Mouse (Mus musculus): ENCODE results near the gene Negr1.
A peak's percentile ranks its signal among the peaks of the same experiment; 100 is the strongest.

Gene Negr1

DNA sequence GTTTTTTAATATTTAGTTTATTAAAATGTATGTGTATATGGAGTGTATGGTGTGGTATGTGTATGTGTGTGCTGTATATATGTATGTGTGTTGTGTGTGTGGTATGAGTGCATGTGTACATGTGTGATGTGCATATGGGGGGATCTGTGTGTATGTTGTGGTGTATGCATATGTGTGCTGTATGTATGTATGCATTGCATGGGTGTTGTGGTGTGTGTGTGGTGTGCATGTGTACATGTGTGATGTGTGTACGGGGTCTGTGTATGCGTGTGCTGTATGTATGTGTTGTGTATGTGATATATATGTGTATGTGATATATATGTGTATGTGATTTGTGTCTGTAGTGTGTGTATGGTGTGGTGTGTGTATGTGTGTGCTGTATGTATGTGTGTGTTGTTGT lies 640.1 kb downstream of the Negr1 start:
- no peak for DNase-seq (ENCODE audit: inconsistent age in 2 of 2, low spot score in 1 of 2)

DNA sequence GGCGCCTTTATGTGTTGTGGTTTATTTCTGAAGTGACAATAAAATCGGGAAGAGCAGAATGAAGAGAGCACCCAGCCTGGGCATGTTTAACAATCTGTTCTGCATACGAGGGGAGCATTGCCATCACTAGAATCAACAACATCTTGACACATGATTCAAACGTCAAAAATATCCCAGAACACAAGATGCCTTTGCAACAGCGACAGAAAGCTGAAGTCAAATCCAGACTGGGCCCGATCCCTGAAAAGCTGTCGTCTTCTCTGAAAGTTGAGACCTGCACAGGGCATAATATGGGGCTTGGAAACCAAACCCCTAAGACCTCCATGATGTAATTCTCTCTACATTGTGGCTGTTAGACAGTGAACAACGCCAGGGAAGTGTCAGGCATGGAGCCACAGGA lies 642.0 kb downstream of the Negr1 start:
- no peak for DNase-seq (ENCODE audit: inconsistent age in 2 of 2, low spot score in 1 of 2)

DNA sequence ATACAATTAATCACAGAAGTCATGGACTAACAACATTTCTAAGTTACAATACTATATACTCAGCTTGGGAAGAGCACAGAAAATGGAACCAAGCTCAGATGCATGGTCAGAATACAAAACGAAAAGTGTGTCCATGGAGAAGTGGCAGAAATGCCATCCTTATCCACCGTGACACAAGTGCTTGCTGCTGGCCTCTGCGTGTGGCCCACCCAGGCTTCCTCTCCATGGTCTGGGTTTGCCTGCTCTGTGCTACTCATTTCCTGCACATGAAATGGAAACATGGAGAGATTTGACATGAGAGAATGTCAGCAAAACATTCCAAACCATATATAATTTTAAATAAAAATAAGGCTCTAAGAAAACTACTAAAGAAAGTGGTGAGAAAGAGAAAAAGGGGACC lies 645.2 kb downstream of the Negr1 start:
- DNase-seq (ENCODE audit: inconsistent age in 2 of 2, low spot score in 1 of 2), result no peak

DNA sequence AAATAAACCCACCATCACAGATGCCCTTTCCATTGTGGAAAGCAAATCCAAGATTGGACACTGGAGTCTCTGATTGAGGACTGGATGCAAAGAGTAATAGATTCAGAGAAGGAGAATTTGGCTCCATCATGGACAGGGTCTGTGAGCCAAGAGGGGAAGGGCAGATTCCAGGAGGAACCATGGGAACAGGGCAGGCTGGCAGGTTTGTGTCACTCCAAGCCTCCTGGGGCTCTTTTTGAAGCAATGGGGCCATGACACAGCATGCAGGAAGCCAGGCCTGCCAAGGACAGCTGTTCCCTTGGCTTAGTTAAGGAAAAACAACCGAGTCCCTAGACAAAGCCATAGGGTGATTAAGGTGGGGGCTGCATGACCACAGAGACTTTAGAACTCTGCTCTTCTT lies 647.4 kb downstream of the Negr1 start:
- DNase-seq (ENCODE audit: inconsistent age in 2 of 2, low spot score in 1 of 2), result peak in 1 of 2 experiments; percentile 25

DNA sequence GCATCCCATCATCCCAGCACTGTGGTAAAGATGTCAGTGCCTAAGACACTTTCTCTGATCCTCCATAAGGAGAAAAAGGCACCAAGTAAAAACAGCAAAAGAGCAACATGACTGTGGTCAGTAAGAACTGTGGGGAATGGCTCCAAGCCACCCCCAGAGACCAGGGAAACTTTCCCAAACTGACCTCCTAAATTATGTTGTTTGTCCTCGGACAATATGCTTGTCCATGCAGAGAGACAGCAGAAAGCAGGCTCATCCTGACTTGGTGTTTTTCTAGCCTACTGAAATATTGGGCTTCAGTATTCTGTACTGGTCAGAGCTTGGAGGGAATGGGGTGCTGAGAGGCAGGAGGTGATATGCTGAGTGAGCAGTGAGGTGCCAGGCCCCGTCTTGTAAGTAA lies 647.8 kb downstream of the Negr1 start:
- no peak for DNase-seq (ENCODE audit: inconsistent age in 2 of 2, low spot score in 1 of 2)

DNA sequence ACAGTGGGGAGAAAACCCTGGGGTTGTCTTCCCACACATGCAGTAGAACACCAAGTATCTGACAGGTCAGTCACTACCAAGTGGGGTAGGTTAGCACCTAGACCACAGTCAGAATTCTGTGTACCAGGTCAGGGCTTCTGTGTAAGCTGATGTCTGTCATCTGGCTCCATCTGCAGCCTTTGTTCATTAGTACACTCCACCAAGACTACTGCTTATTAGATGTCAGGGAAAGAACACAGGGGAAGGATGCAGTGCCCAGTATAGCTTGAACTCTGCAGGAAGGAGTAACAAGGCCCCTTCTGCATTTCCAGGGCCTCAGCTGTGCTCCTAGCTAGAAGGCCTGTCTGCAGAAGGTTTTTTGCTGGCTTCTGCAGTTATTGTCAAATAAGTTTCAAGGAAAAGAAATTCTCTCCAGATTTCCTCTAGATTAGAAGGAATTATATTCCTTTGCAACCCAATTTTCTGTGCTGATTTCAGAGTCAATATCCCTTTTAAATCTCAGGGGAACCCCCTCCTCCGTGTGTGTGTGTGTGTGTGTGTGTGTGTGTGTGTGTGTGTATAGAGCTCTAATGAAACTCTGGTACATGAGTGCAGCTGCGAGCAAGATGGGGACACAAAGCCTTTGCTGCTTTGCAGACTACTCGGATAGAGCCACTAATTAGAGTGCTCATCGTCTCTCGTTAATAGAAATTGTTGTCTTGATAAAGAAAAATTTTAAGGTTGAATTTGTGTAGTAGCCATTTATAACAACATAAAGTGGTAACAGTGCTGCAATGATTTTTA lies 654.5 kb downstream of the Negr1 start:
- no peak for DNase-seq (ENCODE audit: inconsistent age in 2 of 2, low spot score in 1 of 2)

DNA sequence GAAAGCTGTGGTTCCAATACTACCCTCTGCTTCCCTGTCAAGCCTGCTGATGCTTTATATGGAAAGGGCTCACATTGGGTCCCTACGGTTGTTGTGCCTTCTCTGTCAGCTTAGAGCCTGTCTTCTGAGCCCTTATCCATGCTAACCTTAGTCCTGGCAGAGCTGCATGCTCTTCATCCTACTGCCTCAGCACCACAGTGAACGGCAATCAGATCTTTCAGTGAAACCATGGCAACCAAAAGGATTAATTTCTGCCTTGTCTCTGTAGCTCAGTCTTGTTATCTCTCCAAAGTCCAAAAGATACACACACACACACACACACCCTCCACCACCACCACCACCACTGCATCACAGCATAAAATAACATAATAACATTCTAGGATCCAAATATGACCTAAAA lies 656.2 kb downstream of the Negr1 start:
- DNase-seq (ENCODE audit: inconsistent age in 2 of 2, low spot score in 1 of 2), result no peak

DNA sequence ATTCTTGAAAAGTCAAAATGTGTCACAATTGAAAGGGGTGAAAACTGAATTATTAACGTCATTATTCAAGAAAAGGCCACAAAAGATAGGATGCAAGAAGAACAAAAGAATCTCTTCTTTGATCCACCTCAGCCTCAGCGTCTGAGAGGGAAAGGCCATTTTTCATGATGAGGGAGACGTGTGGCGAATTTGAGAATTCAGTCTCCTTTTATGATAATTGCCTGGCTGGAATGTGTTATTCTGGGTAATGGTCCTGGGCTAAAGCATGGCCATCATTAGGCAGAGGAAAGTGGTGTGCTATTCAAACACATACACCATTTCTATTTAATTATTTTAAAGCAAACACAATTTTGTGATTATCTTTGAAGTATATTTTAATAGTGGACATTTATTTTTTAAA lies 663.3 kb downstream of the Negr1 start:
- DNase-seq (ENCODE audit: inconsistent age in 2 of 2, low spot score in 1 of 2), result no peak

DNA sequence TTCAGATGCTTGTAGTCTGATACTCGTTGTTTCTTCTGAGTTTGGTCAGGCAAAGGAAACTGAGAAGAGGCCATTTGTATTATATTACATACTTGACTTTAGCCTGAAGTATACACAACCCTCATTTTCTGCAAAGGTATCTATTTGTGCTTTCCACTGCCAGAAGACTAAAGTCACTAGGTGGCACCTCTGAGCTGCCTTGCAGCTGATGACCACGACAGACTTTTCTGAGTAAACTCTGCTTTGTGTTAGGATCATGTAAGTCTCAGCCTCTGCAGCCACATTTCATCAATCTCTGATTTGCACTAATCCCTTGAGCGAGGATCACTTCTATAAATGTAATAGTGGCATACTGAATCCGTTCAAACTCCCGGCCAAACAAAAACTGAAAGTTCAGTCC lies 671.1 kb downstream of the Negr1 start:
- DNase-seq (ENCODE audit: inconsistent age in 2 of 2, low spot score in 1 of 2), result peak in 1 of 2 experiments; percentile 53

DNA sequence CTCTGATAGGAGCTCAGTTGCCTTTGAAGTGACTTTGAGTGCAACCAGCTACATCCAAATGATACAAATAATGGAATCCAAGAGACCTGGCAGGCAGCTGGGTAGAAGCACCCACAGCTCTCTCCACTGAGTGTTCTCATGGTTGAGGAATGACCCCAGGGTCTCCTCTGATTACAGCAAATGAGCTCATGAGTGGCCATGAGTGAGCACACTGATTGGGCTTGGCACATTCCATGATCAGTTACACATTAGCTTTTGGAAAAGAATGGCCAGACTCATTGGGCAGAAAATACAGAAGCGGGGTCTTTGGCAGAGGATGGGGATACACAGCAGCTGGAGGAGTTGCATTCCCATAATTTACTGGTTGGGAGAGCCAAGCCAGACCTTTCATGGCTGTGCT lies 678.6 kb downstream of the Negr1 start:
- DNase-seq (ENCODE audit: inconsistent age in 2 of 2, low spot score in 1 of 2), result no peak

DNA sequence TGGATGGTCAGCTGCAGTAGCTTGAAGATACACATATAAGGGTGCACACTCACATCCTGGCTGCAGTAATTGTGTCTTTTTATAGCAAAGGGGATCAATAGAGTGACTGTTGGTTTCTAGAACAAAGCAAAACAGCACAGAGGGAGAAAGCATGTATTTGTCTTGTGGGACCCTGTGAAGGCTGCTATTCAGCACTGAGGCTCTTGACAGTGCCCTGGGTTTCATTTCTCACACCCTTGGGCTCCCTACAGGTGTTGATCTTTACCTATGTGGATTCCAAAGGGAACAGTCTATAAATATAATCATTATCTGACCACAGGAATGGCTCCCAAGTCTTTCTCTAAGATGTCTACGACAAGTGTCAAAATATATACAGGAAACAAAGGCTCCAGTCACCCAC lies 693.9 kb downstream of the Negr1 start:
- no peak for DNase-seq (ENCODE audit: inconsistent age in 2 of 2, low spot score in 1 of 2)

DNA sequence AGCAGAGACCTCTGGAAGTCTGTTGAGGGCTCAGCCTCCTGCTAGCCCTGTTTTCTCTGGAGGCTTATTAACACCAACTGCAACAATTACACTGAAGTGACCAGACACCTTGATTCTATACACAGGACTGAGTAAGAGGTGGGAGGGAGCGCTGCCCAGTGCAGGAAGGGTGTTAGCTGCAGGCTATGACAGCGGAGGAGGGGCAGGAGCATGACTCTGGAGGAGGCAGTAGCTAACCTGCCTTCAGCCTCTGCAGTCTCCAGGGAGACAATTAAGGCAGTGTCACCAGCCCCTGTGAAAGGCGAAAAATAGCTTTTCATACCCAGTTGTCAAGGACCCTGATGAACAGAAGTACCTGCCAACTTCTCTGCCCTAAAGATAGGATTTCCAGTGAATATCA lies 694.3 kb downstream of the Negr1 start:
- DNase-seq (ENCODE audit: inconsistent age in 2 of 2, low spot score in 1 of 2), result no peak

DNA sequence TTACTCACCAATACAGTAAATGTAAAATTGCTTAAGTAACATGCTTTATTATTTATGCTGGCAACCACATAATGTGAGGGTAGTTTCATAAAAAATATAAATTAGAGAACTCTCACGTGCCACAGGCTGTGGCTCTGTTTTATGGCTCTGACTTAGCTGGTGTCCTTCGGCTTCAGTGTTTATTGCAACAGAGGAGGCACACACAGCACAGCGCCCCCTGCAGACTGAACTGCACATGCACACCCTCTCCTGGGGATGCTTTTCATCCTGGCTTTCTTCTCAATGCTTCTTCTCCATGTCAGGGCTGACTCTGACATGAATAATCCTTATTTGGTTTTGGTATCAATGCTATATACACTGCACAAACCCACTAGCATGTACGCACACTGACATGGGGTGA lies 707.1 kb downstream of the Negr1 start:
- DNase-seq (ENCODE audit: inconsistent age in 2 of 2, low spot score in 1 of 2), result no peak

DNA sequence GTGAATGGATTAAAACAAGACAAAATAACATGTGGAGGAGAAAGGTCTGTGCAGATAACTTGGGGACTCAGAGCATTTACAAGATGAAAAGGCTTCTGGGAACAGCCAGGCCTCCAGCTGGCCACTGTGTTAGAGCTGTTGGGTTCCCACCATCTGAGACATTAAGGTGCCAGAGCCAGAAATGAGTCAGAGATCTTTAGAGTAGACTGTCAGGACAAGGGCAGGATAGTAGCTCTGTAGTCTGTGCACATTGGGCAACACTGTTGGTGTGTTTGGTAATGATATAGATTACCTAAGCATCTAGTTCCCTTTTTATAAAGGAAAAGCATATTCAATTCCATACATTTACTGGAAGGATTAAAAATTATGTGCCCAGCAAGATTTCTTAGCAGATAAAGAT lies 710.8 kb downstream of the Negr1 start:
- no peak for DNase-seq (ENCODE audit: inconsistent age in 2 of 2, low spot score in 1 of 2)

DNA sequence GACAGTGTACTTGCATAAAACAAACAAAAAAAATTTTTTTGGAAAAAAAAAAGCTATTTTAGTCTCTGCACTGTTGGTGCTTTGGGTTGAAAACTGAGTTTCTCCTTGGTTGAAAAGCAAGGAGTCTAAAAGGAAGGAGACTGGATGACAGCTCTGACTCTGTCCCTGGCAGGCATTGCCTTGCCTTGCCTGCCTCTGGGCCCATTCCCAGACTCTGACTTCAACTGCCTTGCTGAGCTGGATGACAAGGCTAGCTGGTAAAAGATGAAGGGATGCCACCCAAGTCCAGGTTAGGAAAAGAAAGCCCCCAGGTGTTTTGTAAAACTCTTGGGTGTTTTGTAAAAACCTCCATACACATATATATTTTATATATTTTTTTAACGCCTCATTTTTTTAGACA lies 712.5 kb downstream of the Negr1 start:
- no peak for DNase-seq (ENCODE audit: inconsistent age in 2 of 2, low spot score in 1 of 2)

DNA sequence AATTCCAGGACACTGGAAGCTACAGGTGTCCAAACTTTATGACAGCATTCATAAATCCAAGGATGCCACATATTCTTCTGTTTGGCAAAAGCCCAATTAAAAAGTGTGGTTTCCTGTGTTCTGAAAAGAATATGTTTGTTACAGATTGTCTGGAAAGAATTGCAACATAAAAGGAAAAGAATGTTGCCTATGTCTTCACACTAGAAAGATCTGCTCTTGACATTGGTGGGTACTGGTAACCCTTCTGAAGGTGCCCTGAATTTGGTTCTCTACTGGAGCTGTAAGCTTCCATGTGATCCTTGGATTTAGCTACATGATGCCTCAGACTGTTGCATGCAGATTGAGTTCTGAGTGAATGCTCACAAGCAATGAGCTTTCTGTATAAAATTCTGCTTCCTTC lies 718.1 kb downstream of the Negr1 start:
- no peak for DNase-seq (ENCODE audit: inconsistent age in 2 of 2, low spot score in 1 of 2)

DNA sequence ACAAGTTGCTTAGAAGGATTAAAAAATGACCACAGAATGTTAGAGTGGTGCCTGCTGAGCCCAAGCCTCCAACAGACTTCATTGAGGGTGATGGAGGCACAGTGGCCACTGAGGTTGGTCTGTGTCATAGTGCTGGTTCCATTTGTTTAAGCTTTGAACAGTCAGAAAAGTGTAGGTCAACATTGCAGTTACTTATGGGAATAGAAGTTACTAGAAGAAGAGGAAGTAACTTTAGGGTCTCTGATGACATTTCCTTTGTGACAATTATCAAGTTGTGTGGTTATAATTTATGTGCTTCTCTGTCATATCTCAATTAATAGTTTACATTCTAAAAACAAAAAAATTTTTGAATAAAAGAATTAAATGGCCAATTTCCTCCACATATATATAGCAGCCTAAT lies 719.7 kb downstream of the Negr1 start:
- no peak for DNase-seq (ENCODE audit: inconsistent age in 2 of 2, low spot score in 1 of 2)

DNA sequence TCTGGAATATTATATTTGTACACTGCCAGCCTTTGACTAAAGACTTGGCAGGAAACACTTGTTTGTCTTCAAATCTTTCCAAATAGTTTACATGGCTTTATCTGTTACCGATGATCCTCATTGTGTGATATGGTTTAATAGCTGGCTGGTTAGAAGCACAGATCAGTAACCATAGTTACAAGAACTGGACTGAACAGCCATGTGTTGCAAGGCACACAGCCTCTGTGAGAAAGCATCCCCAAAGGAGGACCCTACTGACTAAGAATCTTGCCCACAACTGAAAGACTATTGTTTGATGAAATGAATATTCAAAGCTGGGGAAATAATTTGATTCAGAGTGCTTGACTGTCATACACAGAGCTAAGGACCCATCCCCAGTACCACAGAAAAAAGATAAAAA lies 729.7 kb downstream of the Negr1 start:
- DNase-seq (ENCODE audit: inconsistent age in 2 of 2, low spot score in 1 of 2), result no peak

DNA sequence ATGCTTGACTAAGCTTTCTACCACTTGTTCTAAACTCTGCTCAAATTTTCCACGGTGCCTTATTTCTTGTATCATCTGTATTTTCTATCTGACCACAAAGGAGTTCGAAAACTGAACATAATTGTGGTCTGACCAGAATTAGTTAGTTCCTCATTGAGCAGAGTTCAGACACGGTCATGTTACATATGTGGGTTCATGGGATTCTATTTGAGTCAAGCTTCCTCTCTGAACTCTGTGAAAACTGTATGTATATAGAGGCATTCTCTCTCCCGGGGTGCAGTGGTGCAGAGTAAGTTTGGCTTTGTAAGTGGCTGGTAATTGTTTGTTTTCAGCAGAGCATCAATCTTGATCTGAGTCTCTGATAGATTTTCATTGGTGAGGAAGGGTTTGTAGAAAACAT lies 735.6 kb downstream of the Negr1 start:
- DNase-seq (ENCODE audit: inconsistent age in 2 of 2, low spot score in 1 of 2), result no peak

DNA sequence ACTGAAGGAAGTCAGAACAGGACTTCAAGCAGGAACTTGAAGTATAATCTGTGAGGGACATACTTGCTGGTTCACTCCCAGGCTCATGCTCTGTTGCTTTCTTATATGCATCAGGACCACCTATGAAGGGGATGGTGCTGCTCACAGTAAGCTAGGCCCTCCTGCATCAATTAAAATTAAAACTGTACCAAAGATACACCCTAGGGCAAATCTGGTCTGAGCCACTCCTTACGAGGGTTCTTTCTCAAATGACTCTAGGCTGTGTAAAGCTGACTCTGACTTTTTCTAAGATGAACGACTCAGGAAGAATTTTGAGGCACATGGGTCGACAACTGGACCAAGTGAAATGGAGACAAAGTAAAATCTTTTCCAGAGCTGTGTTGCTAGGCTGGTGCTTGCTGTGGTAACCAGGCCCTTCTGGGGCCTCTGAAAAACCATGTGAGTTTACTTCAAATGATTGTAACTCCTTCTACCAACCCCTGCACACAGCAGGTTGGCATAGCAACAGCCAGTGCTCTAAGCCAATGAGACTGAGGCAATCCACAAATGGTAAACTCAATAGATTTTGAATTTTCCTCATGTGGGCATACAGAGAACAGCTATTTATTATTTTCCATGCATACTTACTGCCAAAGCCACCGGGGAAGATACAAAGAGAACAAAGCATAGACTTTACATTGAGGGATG lies 742.0 kb downstream of the Negr1 start:
- no peak for DNase-seq (ENCODE audit: inconsistent age in 2 of 2, low spot score in 1 of 2)

DNA sequence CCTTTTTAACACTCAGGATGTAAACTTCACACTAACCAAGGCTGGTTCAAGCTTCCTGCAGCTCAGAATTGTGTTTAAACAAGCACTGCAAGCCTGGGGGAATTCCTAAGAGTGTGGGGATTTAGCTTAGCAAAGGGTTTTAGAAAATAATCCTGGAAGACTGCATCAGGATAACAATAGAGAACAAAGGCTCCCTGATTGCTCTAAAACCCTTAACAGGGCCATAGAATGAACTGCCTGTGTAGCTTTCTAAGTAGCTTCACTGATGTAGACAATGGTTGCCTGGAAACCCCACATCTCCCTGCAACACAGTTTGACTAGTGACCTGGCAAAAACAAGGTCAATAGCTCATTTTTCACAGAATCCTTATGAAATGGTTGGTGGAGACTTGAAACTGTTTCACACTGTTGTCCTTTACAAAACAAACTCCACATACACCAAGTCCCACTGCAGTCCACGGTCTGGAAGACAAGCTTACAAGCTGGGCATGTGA lies 759.5 kb downstream of the Negr1 start:
- no peak for DNase-seq (ENCODE audit: inconsistent age in 2 of 2, low spot score in 1 of 2)

DNA sequence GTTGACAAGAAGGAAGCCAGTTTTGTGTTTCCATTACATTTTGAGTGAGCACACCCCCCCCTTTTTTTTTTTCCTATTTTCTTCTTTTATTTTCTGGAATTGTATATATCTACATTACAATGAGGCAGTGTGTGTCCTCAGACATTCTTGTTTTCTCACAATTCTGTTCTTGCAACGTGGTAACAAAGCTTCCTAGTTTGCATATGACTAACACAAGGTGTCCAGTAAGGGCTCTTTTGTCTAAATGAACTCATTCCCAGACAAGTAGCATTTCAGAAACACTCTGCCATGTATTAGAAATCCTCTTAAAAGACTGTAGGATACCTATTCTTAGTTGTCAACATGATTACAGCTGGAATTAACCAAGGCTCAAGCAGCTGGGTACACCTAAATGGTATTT lies 760.2 kb downstream of the Negr1 start:
- no peak for DNase-seq (ENCODE audit: inconsistent age in 2 of 2, low spot score in 1 of 2)

DNA sequence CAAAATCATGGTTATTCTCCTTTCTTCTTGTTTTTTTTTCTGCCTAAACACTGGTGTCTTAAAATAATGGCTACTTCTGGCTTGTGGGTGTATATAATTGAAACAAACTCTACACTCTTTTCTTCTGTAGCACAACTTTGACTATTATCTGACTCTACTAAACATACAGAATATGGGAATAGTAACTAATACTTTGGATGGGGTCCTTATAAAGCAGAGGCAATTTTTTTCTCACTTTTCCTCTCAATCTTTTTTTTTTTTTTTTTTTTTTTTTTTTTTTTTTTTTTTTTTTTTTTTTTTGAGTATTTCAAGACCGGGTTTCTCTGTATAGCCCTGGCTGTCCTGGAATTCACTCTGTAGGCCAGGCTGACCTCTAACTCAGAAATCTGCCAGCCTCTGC lies 772.6 kb downstream of the Negr1 start:
- no peak for DNase-seq (ENCODE audit: inconsistent age in 2 of 2, low spot score in 1 of 2)

Data from adrenal gland, adult (tissue).